Mouse (Mus musculus) myocyte (in vitro differentiated cells): ENCODE results near the gene Awat1. TPM values are rescaled to one million over a fixed set of nuclear protein-coding genes. Genes with fewer than 3 reads are reported as not detected.

Source experiments
- H3K27me3 ChIP-seq: one replicate; pipeline ENCODE4 v1.6.1; 2011; ENCODE audit not compliant: control insufficient read depth, insufficient read depth, insufficient read length
- H3K36me3 ChIP-seq: one replicate; pipeline ENCODE4 v1.6.1; 2011; ENCODE audit not compliant: control insufficient read depth, insufficient read depth
- H3K4me2 ChIP-seq: one replicate; pipeline ENCODE4 v1.6.1; 2011; ENCODE audit warnings: low read depth, control low read depth
- H3K4me3 ChIP-seq: one replicate; pipeline ENCODE4 v1.5.1; 2011; ENCODE audit warnings: mild to moderate bottlenecking, control low read depth, moderate library complexity
- H3K79me2 ChIP-seq: one replicate; pipeline ENCODE4 v1.6.1; 2011; ENCODE audit not compliant: control insufficient read depth, insufficient read depth
- H3ac ChIP-seq: one replicate; pipeline ENCODE4 v1.6.1; 2011; ENCODE audit not compliant: control insufficient read depth, insufficient read length
- CEBPB ChIP-seq: IDR thresholded peaks from 2 replicates; pipeline ENCODE4 v1.6.1; 2011; ENCODE audit warnings: mild to moderate bottlenecking, moderate library complexity; ENCODE audit not compliant: poor library complexity, insufficient read depth, severe bottlenecking
- E2F4 ChIP-seq: IDR thresholded peaks from one replicate; pipeline ENCODE4 v1.6.1; 2011; ENCODE audit warnings: mild to moderate bottlenecking, control low read depth, moderate library complexity; ENCODE audit not compliant: insufficient read depth
- MAX ChIP-seq: IDR thresholded peaks from one replicate; pipeline ENCODE4 v1.6.1; 2011; ENCODE audit warnings: low read depth, mild to moderate bottlenecking, control low read depth
- MYOD1 ChIP-seq, 3 experiments: IDR thresholded peaks; one replicate each; pipeline ENCODE4 v1.6.1; 2011; ENCODE audit warnings: control low read depth in 2 of 3, low read depth in 2 of 3, mild to moderate bottlenecking in 2 of 3, moderate library complexity in 1 of 3; ENCODE audit not compliant: insufficient read length in 2 of 3, control insufficient read depth in 1 of 3
- MYOG ChIP-seq, 3 experiments: IDR thresholded peaks; one replicate each; pipeline ENCODE4 v1.6.1; 2011; ENCODE audit warnings: control low read depth in 2 of 3, low read depth in 2 of 3, mild to moderate bottlenecking in 2 of 3; ENCODE audit not compliant: insufficient read length in 2 of 3, control insufficient read depth in 1 of 3, insufficient read depth in 1 of 3
- POLR2A ChIP-seq: IDR thresholded peaks from one replicate; pipeline ENCODE4 v1.6.1; 2011; ENCODE audit warnings: low read depth, mild to moderate bottlenecking, control low read depth, moderate library complexity; ENCODE audit not compliant: insufficient read length
- POLR2AphosphoS2 ChIP-seq: IDR thresholded peaks from one replicate; pipeline ENCODE4 v1.6.1; 2011; ENCODE audit warnings: low read depth, control low read depth; ENCODE audit not compliant: insufficient read length
- REST ChIP-seq: IDR thresholded peaks from one replicate; pipeline ENCODE4 v1.6.1; 2011; ENCODE audit warnings: mild to moderate bottlenecking, control low read depth, moderate library complexity; ENCODE audit not compliant: insufficient read depth, insufficient read length
- SRF ChIP-seq: IDR thresholded peaks from one replicate; pipeline ENCODE4 v1.6.1; 2011; ENCODE audit warnings: low read depth; ENCODE audit not compliant: control insufficient read depth, insufficient read length
- TCF12 ChIP-seq: IDR thresholded peaks from one replicate; pipeline ENCODE4 v1.6.1; 2011; ENCODE audit warnings: mild to moderate bottlenecking, control low read depth; ENCODE audit not compliant: poor library complexity, insufficient read depth, severe bottlenecking
- TCF3 ChIP-seq: IDR thresholded peaks from one replicate; pipeline ENCODE4 v1.6.1; 2011; ENCODE audit warnings: low read depth, control low read depth; ENCODE audit not compliant: insufficient read length
- USF1 ChIP-seq: IDR thresholded peaks from one replicate; pipeline ENCODE4 v1.6.1; 2011; ENCODE audit warnings: low read depth, mild to moderate bottlenecking, control low read depth, moderate library complexity
- polyA plus RNA-seq: library from polyadenylated mRNA; unstranded; fragments of >200 nt; fragmentation: generic; extraction: Trizol; gene quantifications from one replicate; pipeline ENCODE4 v1.2.1, GENCODE M21; 2012; ENCODE audit warnings: missing spikeins

Gene Awat1
- polyA plus RNA-seq, 1 experiment: not detected

DNA sequence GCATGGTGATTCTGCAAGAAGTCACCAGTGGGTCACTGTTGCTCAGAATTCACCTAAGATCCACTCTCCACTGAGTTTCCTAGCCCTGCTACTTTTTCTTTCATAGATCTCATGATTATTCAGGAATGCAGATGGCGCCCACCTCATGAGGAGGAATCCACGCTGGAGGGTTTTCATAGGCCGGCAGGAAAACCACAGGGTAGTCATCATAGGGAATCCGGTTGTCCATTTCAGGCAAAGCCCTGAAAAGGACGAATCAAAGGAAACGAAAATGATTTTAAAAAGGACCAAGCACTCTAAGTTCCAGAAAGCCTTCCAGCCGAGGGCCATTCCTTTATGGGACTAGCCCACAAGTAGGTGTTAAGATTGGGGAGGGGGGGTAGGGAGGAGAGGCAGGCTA is 53.1 kb downstream of the Awat1 start:
- Histone ChIP-seq H3ac (peak overlapping the region; percentile 70), H3K79me2 (peaks cover 43% of the 10 kb centered on the region), H3K4me3 (peak overlapping the region; percentile 70), H3K27me3 (no peaks in the 10 kb centered on the region), H3K4me2 (peak overlapping the region; percentile 56), H3K36me3 (no peaks in the 10 kb centered on the region)
- no peak for TF ChIP-seq MAX
- TF ChIP-seq REST: no peak
- TF ChIP-seq TCF12: no peak
- TF ChIP-seq CEBPB: no peak
- TF ChIP-seq E2F4: no peak
- no peak for TF ChIP-seq MYOD1 (IDR thresholded peaks at IDR 0.05; ENCODE audit: control insufficient read depth in 1 of 3, insufficient read length in 2 of 3, low read depth in 2 of 3)
- TF ChIP-seq SRF: no peak
- no peak for TF ChIP-seq USF1
- TF ChIP-seq POLR2AphosphoS2: no peak
- no peak for TF ChIP-seq MYOG (IDR thresholded peaks at IDR 0.05; ENCODE audit: control insufficient read depth in 1 of 3, insufficient read depth in 1 of 3, insufficient read length in 2 of 3, low read depth in 2 of 3)
- TF ChIP-seq TCF3: no peak
- TF ChIP-seq POLR2A: no peak

DNA sequence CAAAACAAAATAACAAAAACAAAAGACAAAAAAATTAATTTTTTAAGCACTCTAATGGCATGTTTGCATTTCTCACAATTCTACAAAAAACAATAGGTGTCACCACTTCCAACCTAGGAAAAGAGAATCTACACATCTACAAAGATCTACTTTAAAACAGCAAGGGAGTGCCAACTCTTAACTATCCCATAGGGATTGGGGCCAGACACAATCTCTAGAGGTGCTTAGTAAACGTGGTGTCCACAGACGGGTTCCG is 53.4 kb downstream of the Awat1 start, which contains the start of gene Kif4:
Gene Kif4, plus strand, starts transcription at position 192 of the 256 bp plus-strand sequence.
- H3ac ChIP-seq: peak within 1 kb of the TSS; percentile 70

DNA sequence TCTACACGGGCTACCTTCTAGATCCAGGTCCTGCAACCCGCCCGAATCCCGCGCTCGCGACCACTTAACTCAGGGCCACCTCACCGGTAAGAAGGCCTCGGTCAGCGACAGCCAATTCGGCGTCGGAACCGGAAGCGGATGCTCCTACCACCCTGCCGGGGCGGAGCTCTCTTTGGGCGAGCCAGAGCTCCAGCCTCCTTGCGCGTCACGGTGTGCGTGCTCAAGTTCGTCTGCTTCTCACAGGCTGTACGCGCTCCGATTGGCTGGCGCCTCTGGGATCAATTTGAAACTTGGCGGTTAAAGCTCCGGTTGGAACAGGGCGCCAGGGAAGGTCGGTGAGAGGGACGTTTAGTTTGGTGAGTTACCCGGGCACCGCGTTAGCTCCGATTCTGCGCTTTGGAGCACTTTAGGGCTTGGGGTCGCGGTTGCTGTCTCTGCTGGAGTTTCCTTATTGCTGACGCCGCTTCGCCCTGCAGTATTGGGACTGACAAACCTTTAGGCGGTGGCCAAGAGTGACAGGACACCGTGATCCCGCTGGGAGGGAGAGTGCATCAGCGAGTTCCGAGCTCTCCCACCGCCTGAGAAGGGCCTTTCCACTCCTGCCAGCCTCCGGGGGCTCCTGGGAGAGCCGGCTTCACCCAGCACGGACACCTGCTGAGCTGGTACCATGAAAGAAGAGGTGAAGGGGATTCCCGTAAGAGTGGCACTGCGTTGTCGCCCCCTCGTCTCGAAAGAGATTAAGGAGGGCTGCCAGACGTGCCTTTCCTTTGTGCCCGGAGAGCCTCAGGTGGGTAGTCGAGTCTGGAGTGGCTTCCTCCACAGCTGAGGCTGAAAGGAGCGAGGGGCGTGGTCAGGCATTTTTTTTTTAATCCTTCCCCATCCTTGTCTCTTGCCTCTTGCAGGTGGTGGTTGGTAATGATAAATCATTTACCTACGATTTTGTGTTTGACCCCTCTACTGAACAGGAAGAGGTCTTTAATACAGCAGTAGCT is 54.0 kb downstream of the Awat1 start, which contains the start of gene Pdzd11:
Gene Pdzd11, minus strand, starts transcription at position 767 of the 992 bp plus-strand sequence.
- TF ChIP-seq MYOD1 (IDR thresholded peaks at IDR 0.05; ENCODE audit: control insufficient read depth in 1 of 3, insufficient read length in 2 of 3, low read depth in 2 of 3): no peak
- TF ChIP-seq E2F4: peak; percentile 90
- no peak for TF ChIP-seq CEBPB
- no peak for TF ChIP-seq MAX
- peak; percentile 86 for TF ChIP-seq POLR2A
- no peak for TF ChIP-seq SRF
- TF ChIP-seq POLR2AphosphoS2: peak; percentile 81
- TF ChIP-seq TCF3: no peak

More for the DNA sequence above, 53.4 kb downstream of the Awat1 start, which contains the start of gene Kif4:
- TF ChIP-seq TCF3 (no peak), POLR2A (no peak), MYOG (IDR thresholded peaks at IDR 0.05; ENCODE audit: control insufficient read depth in 1 of 3, insufficient read depth in 1 of 3, insufficient read length in 2 of 3, low read depth in 2 of 3) (no peak), E2F4 (no peak), USF1 (no peak), CEBPB (no peak), POLR2AphosphoS2 (no peak), MYOD1 (IDR thresholded peaks at IDR 0.05; ENCODE audit: control insufficient read depth in 1 of 3, insufficient read length in 2 of 3, low read depth in 2 of 3) (no peak), TCF12 (no peak), MAX (no peak), REST (no peak), SRF (no peak)
- Histone ChIP-seq H3K36me3 (no peaks in the 10 kb centered on the region), H3K4me3 (peak within 1 kb of the TSS; percentile 70), H3K27me3 (no peaks in the 10 kb centered on the region), H3K4me2 (peak within 1 kb of the TSS; percentile 56), H3K79me2 (peaks cover 43% of the 10 kb centered on the region)

More for the DNA sequence above, 54.0 kb downstream of the Awat1 start, which contains the start of gene Pdzd11:
- H3K36me3 ChIP-seq: no peaks in the 10 kb centered on the region
- peak within 1 kb of the TSS; percentile 70 for H3ac ChIP-seq
- no peaks in the 10 kb centered on the region for H3K27me3 ChIP-seq
- peak within 1 kb of the TSS; percentile 70 for H3K4me3 ChIP-seq
- peaks cover 44% of the 10 kb centered on the region for H3K79me2 ChIP-seq
- peak within 1 kb of the TSS; percentile 56 for H3K4me2 ChIP-seq

Other genes starting within 250 kb of the Awat1 start
- gene Otud6a, start 143.2 kb upstream of the Awat1 start, polyA plus RNA-seq: not detected
- 0.40 TPM for gene Awat2, start 129.5 kb upstream of the Awat1 start, polyA plus RNA-seq
- 37.6 TPM for gene Igbp1, start 78.0 kb upstream of the Awat1 start, polyA plus RNA-seq
- not detected for gene Dgat2l6, start 47.4 kb upstream of the Awat1 start, polyA plus RNA-seq
- not detected for gene P2ry4, start 22.6 kb downstream of the Awat1 start, polyA plus RNA-seq
- not detected for gene Arr3, start 33.2 kb downstream of the Awat1 start, polyA plus RNA-seq
- gene Kif4, start 53.5 kb downstream of the Awat1 start, polyA plus RNA-seq: 4.5 TPM
- gene Pdzd11, start 54.3 kb downstream of the Awat1 start, polyA plus RNA-seq: 59.5 TPM
- gene Gdpd2, start 157.6 kb downstream of the Awat1 start, polyA plus RNA-seq: not detected
- gene Dlg3, start 195.5 kb downstream of the Awat1 start, polyA plus RNA-seq: 3.8 TPM